Mouse (Mus musculus): ENCODE measurements around the gene Fto.

The Fto gene

GRCm38 (mm10) chr8:91657381-91657780 lies 344.1 kb downstream of the Fto start:
- no peak for DNase-seq (ENCODE audit: low spot score in 2 of 2)

- DNase-seq (ENCODE audit: low spot score in 2 of 2), result no peak
These were observed 347.6 kb downstream of the Fto start for GRCm38 (mm10) chr8:91660879-91661278.

GRCm38 (mm10) chr8:91669461-91670071 lies 356.2 kb downstream of the Fto start:
- DNase-seq (ENCODE audit: low spot score in 2 of 2), result no peak

- no peak for DNase-seq (ENCODE audit: low spot score in 2 of 2)
These were observed 363.6 kb downstream of the Fto start for GRCm38 (mm10) chr8:91676928-91677327.

- no peak for DNase-seq (ENCODE audit: low spot score in 2 of 2)
These were observed 366.1 kb downstream of the Fto start for GRCm38 (mm10) chr8:91679451-91679850.

DNA sequence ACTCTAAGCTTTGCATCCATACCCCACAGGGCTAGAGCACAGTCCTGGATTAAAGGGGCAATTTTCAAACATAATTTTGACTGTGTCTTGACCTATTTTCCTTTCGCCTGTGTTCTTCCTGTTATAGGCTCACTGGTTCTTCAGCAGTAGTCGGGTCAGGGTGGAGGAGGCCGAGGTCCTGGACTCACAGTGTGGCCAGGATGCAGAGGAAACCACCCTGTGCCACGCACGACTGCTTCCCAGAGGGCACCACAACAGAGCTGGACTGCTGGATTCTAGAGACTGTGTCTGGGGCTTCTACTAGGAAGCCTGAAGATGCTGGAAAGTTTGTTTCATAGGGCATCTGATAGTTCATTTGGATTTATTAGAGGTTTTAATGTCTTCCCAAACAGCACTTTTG lies 366.8 kb downstream of the Fto start:
- DNase-seq (ENCODE audit: low spot score in 2 of 2), result no peak

DNA sequence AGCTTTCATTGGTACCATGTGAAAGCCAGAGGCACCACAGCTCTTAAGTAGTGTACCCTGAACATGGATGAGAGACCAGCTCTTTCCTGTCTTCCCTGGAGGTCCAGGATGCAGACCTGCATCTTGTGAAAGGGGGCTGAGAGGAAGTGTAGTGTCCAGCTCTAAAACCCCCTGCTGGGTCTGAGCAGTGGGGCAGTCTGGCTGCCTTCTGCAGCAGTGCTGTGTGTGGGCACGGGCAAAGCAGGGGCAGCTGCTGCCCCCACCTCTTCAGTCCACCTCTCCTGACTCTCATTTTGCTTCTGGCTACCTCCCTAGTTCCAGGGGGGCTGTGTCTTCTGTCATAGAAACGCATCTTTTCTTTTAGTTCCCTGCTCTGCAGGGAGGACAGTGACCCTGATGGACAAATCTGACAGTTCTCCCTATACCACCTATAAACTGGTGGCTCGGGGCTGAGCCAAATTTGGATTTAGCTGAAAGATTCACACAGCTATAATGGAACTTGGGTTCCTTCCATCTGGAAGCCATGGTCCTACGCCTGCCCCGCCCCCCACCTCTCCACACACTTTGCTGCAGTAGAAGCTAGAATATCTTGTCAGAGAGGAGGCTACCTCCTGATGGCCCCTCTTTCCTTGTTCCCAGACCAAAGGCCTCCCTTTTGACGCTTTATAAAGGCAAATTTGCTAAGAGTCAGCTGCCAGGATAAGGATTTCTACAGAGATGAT lies 371.4 kb downstream of the Fto start:
- DNase-seq (ENCODE audit: low spot score in 2 of 2), result no peak

DNA sequence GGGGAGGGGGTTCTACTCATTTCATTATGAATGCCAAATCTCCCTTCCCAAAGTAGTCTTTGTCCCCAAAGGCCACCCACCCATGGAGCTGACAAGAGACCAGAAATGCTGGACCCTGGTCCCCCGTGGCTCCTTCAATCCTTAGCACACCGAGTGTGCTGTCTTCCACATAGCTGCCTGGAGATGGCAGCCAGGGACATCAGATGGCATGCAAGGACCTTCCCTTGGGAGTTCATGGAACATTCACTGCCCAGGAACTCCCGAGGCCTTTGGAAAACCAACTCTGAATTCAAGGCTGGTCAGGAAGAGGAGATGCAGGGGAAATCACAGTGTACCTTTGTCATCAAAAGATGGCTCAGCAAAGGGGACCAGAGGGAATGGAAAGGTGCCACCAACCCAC lies 372.1 kb downstream of the Fto start:
- no peak for DNase-seq (ENCODE audit: low spot score in 2 of 2)

DNA sequence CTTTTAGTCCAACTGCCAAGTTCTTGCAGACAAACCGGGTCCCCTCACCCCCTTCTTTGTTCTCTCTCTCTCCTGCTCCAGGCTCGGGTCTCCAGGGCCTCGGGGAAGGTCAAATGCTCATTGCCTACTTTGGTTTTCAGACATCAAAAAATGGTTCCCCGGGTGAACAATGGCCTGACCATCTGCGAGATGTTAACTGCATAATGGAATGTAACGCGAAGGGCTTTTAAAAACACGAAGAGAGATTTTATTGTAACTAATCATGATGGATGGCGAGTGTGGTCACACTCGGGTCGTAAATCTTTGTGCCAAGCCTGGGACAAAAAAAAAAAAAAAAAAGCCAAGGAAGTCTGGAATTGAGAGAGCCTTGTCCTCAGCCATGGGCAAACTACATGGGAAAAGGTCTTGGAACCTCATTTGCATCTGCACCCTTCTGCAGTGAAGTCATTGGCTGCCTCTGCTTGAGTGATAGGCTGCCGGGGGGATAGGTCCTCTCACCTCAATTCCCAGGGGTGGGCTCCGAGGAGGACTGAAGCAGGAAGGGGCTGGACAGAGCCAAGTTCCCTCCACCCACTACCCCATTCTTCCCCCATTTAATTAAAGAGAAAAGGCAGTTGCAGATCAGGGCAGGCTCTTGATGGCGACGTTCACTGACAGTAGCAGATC lies 378.9 kb downstream of the Fto start:
- DNase-seq (ENCODE audit: low spot score in 2 of 2), result no peak

- no peak for DNase-seq (ENCODE audit: low spot score in 2 of 2)
These were observed 393.2 kb downstream of the Fto start for GRCm38 (mm10) chr8:91706533-91706932.

GRCm38 (mm10) chr8:91708661-91709060 lies 395.3 kb downstream of the Fto start:
- DNase-seq (ENCODE audit: low spot score in 2 of 2), result no peak

DNA sequence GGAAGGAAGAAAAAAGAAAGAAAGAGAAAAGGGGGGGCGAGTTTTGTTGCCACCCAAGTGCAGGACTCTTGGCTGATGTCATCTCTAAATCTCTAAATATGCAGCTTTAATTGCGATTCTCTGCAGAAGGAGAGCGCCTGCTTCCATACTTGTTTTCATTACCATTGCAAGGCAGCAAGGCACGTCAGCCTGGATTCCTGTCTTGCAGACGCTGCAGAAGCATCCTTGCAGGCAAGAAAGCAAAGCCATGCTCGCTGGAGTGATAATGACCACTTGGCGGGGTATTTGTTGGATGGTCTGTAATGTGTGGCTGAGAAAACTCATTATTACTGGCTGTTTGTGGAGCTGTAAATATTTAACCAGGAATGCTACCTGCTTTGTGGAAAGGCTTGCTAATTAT lies 396.4 kb downstream of the Fto start:
- no peak for DNase-seq (ENCODE audit: low spot score in 2 of 2)

DNA sequence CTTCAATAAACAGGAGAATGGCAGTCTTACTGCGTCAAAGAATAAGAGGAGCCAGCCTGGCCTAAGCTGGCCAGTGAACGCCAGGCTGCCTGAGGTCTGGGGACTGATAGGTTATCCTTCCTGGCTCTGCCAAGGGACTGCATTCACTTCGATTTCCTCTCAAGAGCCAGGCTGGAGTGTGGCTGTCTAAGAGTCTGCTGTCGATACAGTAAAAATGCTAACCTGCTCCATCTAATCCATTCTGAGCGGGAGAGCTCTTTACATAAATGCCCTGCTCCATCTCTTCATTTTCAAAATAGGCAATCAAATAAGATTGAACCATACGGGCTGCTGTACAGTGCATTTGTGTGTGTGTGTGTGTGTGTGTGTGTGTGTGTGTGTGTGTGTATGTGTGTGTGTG lies 397.9 kb downstream of the Fto start:
- no peak for DNase-seq (ENCODE audit: low spot score in 2 of 2)

GRCm38 (mm10) chr8:91711981-91712598 lies 398.8 kb downstream of the Fto start:
- DNase-seq (ENCODE audit: low spot score in 2 of 2), result no peak

- DNase-seq (ENCODE audit: low spot score in 2 of 2), result no peak
These were observed 399.6 kb downstream of the Fto start for GRCm38 (mm10) chr8:91712731-91713569.

DNA sequence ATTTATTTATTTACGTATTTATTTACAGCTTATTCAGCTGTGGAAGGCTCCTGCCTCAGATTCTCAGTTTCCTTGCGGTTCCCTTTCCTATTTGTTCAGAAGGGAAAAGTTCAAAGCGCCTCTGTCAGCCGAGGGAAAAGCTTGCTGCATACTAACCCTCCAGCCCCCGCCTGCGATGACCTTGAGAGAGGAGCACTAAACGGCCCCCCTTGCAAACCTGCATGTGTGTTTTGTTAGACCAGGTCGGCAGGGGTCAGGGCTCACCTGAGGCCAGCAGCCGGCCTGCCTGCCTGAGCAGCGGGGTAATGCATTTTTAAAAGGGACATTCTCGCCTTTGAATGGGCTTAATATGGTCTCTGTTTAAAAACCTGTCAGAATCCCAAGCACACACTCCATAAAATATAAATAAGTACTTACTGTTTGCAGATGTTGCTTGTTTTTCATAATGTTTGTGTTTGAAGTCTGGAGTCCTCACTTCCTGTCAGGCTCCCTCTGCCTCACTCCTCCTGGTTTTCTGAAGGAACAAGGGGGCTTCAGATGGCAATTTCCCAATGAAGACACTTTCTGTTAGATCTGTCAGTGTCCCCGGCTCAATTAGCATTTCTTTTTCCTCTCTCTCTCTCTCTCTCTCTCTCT lies 400.5 kb downstream of the Fto start:
- DNase-seq (ENCODE audit: low spot score in 2 of 2), result no peak

GRCm38 (mm10) chr8:91714733-91715132 lies 401.4 kb downstream of the Fto start:
- DNase-seq (ENCODE audit: low spot score in 2 of 2), result no peak

GRCm38 (mm10) chr8:91715387-91716085 lies 402.2 kb downstream of the Fto start:
- no peak for DNase-seq (ENCODE audit: low spot score in 2 of 2)

Measured in thymus, postnatal 10 days (tissue).